Mouse (Mus musculus) kidney, postnatal 36 days (tissue): ENCODE measurements around the gene Rpl10a.

Source experiments
- DNase-seq, 2 experiments: peaks; one replicate each; pipeline ENCODE4 v3.0.0; 2021 to 2022; ENCODE audit warnings: mixed read lengths in 2 of 2

Rpl10a gene

DNA sequence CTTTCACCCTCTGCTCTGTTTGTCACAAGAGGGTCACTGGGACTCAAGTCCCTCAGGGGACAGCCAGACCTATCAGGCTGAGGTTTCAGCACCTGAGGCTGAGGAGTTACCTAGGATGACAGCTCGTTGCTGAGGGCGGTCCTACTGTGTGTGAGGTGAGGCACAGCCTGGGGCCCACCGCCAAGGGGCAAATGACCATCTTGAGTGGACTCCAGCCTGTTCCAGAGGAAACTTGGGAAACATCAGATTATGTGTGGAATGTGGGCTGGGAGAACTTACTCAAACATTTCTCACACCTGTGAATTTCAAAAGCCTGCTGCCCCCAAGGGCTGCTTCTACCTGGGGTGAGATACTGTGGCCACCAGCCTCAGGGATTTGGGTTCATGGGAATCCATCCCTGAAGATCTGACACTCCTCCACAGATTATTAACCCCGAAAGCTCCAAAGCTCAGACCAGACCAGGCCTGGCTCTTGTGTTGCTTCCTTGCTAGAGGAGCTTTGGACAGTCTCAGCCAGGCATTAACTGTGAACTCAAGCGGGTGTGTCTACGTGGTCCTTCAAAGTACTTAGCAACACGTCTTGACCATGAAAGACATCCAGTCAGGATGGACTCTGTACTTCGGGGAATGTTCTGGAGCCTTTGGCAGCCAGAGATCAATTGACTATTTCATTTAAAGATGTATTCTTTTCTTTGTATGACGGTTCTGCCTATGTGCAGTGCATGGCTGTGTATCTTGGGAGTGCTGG, 32.4 kb downstream of the Rpl10a start:
- DNase-seq = no peak

DNA sequence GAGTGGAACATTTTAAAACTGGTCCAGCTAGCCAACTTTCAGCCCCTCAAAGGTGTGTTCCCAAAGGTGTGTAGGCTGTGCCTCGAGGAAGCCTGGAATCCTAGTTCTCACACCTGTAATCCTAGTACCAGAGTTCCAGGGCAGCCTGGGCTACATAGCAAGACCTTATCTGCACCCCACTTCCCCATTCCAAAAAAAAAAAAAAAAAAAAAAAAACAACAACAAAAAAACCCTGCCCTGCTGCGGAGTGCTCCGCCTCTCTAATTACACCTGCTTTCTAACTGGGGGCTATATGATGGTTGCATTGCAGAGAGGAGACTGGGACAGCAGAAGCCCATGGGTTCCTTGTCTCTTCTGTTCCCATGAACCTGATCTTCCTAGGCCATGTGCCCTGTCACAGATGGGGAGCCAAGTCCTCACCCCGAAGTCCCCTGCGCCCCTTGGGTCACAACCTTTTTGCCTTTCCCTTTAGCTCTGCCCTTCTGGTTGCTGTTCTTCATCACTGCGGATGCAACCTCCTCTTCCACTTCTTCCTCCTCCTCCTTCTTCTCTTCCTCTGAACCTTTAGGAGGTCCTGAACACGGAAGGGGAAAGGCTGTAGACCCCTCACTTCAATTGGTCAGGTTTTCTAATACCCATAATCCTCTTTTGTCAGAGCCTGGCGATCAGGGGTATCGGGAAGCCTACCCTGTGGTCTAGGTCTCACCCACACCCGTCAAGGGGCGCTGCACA, 33.8 kb downstream of the Rpl10a start:
- no peak for DNase-seq

DNA sequence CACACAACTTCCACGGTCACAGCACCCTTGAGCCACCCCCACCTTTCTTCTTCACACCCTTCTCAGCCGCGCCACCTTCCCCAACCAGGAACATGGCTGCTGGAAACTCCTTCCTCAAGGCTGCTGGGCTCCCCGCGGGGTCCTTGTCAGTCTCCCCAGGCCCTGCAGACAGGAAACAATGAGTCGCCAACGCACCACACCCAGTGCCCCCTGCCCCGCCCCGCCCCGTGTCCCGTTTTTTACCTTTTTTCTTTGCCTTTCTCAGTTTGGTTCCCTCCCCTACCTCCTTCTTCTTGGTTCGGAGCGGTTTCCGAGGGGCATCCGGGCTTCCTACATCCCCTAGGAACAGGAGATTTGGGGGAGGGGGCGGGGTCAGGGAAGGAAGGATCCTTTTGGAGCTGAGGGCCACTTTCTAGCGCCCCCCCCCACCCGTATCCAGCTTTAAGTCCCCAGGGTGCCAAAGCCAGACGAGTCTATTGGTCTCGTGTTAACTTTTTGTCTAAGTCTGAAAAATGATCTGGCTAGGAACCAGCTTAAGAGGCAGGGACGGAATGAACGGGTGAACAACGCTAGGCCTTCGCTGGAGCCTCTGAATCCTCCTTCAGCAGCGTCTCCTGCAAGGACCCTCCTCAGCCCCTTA, 34.5 kb downstream of the Rpl10a start:
- no peak for DNase-seq

DNA sequence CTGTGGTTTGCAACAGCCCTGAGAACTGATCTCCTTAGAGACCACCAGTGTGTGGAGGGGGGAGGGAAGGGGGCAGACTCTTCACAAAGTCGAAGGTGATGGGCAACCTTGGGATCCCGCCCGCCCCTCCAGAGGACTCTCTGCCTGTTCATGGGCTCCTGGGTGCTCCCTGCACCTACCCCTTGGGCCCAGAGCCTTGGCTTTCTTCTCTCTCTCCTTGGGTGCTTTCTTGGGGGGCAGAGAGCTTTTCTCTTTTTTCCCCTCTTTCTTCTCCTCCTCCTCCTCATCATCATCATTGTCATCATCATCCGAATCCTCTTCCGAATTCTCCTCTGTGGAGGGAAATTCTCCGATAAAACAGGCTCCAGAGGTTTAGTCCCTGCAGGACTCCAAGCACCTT, 35.2 kb downstream of the Rpl10a start:
- DNase-seq = no peak

DNA sequence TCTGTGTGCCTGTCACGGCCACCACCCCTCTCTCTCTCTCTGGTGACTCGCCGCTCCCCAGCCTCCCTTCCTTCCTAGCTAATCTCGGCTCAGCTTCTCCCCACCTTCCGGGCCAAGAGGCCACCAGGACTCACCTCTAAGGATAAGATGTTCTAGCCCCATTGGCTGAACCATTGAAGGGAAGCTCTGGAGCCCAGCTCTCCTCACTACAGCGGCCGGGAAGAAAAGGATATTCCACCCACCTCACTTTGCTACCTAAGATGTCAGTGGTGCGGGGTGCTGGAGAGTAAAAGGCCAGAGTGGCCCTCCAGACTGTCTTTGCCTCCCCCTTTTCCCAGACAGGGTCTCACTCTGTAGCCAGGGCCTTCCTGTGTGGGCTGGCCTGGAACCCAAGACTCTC, 36.9 kb downstream of the Rpl10a start, which contains the start of gene Tulp1:
Tulp1 (minus strand) TSS at position 101 of the 400 bp plus-strand sequence.
- no peak for DNase-seq

DNA sequence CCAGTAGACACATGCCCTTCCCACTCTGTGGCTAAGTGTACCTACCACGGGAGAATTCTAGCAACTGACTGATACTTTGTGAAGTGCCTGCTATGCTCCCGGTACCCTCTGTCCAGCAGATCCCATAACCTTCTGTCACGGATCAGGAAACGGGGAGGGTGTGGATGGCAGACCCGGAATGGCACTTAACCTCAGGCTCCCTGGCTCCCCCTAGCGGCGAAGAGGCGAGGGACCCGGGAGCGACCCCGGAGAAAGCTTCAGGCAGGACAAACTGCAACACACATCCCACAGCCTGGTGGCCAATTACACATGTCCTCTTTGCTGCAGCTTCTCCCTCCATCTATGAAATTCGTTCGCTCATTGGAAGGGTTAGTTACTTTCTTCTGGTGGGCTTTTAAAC, 40.2 kb downstream of the Rpl10a start:
- peak; percentile 87 to 94 for DNase-seq

DNA sequence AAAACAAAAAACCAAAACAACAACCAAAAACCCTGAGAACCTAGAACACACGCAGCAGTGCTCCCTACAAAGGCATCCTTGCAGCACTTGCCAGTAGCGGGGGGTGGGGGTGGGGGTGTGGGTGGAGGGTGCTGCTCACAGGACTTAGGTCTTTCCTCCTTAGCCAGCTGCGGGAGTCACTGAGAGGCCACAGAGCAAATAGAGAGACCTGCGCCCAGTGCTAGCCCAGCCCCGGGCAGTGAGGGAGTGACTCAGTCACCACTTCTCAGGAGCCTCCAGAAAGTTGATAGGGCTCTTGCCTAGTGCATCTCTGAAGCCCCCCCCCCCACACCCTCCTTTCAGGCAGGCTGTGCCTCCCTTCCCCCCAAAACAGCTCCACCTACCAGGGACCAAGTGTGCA, 40.8 kb downstream of the Rpl10a start:
- no peak for DNase-seq

DNA sequence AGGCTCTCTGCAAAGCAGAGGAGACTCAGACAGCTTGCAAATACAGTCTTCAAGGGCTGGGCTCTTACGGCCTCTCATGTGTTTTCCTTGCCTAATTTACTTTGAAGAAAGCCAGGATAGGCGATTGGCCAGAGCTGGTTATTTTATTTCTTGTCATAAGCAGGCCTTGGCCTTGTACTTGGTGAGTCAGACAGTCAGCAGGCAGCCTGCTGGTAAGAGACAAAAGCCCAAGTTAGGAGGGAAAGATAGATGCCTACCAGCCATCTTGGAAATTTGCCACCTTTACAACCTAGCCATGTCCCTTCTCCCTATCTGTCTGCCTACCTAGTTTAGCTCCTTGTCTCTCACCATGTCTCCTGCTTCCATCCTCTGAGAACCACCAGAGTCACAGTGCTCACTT, 43.0 kb downstream of the Rpl10a start:
- DNase-seq = no peak

DNA sequence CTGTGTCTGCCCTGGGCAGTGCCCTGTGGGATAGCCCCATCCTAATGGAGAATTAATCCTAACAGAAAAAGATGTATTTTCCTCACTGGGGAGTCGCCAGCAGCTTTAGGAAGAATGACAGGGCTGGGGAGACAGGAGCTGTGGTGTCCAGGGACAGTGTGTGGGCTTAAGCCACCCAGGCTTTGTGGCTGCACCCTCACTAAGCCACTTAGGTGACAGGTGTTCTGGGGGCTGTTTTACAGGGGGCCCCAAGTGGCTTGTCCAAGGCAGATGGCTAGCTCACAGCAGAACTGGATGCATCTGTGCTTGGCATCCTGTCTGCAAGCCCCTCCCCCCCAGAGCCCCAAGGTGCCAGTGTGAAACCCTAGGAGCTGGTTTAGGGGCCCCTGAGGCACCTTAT, 43.7 kb downstream of the Rpl10a start:
- no peak for DNase-seq

DNA sequence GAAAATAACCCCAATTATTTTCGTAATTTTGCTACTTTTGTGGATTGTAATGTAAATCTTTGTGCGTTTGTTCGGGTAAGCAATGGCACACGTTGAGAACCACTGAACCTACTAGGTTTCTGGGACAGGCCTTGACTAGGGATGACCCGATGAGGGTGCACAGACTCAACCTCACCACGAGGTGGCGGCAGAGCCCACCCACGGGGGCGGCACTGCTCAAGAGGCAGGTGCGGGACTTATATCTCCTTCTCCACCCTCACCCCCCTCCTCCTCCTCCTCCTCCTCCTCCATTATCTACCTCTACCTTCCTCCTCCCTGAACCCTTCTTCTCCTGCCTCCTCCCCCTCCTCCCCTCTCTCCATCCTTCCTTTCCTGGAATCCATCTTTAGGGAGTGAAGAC, 45.5 kb downstream of the Rpl10a start:
- DNase-seq = peak in 1 of 2 experiments; percentile 70

DNA sequence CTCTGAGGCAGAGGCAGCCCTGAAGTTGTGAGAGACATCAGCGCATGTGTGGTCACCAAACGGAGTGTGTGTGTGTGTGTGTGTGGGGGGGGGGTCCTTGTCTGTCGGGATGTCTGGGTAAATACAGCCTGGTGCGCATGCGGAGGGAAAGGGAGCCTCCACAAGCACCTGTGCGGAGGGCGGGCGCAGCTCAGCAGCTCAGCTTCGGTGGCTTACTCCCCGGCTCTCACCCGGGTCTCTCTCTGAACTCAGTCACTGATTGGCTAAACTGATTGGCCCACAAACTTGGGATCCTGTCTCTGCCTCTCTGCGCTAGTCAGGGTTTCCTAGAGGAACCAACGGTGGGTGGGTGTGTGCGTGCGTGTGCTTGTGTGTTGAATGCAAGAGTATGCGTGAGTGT, 46.2 kb downstream of the Rpl10a start:
- DNase-seq = no peak

DNA sequence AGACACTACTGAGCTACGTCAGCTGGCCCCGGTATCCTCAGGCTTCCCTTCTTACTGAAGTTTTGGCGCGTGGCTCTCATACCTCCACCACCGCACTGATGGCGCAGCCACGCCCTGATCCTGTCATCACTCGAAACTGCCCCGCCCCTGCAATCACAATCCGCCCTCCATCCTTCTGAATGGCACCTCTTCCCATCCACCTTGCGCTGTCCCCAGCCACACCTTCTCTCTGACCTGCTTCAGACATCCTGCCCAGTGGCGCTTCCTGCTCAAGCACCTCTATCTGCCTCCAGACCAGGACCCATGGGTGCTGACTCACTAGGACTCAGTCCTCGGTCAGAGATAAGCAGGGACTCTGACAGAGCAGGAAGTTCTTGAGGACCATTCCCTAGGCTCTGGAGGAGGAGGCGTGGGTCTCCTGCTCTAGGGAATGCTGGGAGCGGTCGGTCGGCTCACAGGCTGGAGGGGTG, 47.4 kb downstream of the Rpl10a start:
- DNase-seq = no peak

DNA sequence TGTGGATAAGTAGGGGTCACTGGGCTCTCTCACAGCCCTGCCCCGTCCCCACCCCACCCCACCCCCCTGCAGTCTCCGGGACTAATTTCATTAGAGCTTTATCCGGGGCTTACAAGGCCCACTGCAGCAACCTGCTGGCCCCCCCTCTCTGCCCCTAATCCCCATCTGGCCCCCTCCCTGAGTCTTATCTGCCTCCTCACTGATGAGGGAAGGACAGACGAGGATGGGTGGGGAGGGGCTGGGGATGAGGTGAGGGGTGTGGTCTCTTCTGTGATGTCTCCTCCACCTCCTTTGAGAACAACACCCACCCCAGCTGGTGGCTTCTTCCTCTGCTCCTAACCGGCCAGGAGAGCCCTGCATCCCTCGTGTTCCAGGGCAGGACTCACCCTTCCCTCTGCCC, 52.0 kb downstream of the Rpl10a start:
- DNase-seq = no peak
